Mouse (Mus musculus): ENCODE measurements around the gene Pald1. TPM values are rescaled to one million over a fixed set of nuclear protein-coding genes. Genes with fewer than 3 reads are reported as not detected.

The Pald1 gene
- 25.2 and 27.1 TPM in 2 replicates for total RNA-seq (2014; rRNA removed)
- 16.0 and 16.8 TPM in 2 replicates for polyA plus RNA-seq (2015; fragmentation: Nextera tagmentation; extraction: Ambion mirVana)

DNA sequence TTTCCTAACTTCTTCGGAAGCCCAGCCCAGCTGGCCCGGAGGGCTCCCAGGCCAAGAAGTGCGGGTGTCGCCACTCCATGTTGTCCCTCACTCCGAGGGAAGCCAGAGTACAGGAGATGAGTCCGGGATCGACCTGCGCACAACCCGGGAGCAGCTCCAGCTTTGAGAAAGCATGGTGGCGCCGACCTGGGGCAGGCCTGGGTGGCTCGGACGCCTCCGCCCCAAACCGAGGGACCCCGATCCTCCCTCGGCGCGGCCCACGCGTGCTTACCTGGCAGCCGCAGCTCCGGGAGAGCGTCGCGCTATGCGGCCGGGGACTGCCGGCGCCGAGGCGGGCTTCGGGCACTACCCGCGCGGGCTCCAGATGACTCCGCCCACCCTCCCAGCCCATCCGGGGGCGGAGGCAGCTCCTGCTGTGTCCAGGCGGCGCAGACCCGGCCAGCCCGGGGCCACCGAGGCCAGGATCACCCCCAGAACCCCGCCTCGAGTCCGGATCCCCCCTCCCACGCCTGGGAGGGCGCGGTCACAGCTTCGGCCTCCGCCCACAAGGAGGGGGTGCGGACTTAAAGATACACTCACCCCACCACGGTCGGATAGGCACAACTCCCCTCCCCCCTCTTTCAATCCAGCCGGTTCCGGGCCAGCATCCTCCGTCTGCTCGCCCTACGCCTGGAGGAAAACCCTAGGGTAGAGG, at the start of gene Pald1:
Gene Pald1 (minus strand): TSS at position 510 of the 694 bp plus-strand sequence.
- Histone ChIP-seq H3K4me1 (ENCODE audit: insufficient read depth, low read length) (peaks cover 5% of the 10 kb centered on the region), H3K9ac (replicated peaks; ENCODE audit: low read length, poor library complexity, severe bottlenecking) (peak within 1 kb of the TSS; percentile 65), H3K4me2 (ENCODE audit: low read depth, low read length, poor library complexity, severe bottlenecking) (peak within 1 kb of the TSS; percentile 91), H3K27ac (ENCODE audit: low read depth, low read length) (peak within 1 kb of the TSS; percentile 43), H3K27me3 (ENCODE audit: insufficient read depth, low read length) (no peaks in the 10 kb centered on the region), H3K36me3 (ENCODE audit: insufficient read depth, low read length) (no peaks in the 10 kb centered on the region), H3K4me3 (ENCODE audit: low read depth, low read length) (peak within 1 kb of the TSS; percentile 60), H3K9me3 (ENCODE audit: low read length) (no peaks in the 10 kb centered on the region)
- under 1% methylated on average over 56 of the region's 60 CpGs for WGBS
- peak; percentile 82 for DNase-seq (ENCODE audit: low spot score)
- ATAC-seq (ENCODE audit: low FRiP score): peak; percentile 84
- TF ChIP-seq CTCF (IDR thresholded peaks at IDR 0.05): no peak

DNA sequence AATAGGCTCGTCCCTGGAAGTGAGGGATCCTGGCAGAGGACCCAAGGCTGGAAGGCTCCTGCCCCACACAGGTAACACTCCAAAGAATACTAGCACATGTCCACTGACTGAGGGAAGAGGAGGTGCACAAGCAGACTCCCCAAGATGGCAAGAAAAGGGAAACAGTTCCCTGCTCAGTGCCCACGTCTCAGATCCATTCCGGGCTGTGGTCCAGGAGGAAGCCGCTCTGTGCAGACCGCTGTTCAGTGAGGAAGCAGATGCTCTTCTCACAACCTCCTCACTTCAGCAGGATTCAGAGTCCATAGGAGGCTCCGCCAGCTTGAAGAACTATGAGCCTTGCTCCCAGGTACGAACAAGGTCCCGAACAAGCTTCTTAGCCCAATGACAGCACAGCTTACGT, 48.0 kb upstream of the Pald1 start:
- Histone ChIP-seq H3K4me1 (ENCODE audit: insufficient read depth, low read length) (no peaks in the 10 kb centered on the region), H3K36me3 (ENCODE audit: insufficient read depth, low read length) (peaks cover 38% of the 10 kb centered on the region), H3K9me3 (ENCODE audit: low read length) (no peaks in the 10 kb centered on the region), H3K27ac (ENCODE audit: low read depth, low read length) (no peak overlapping the region), H3K4me3 (ENCODE audit: low read depth, low read length) (no peak overlapping the region), H3K4me2 (ENCODE audit: low read depth, low read length, poor library complexity, severe bottlenecking) (no peak overlapping the region), H3K27me3 (ENCODE audit: insufficient read depth, low read length) (no peaks in the 10 kb centered on the region), H3K9ac (replicated peaks; ENCODE audit: low read length, poor library complexity, severe bottlenecking) (no peak overlapping the region)
- no peak for ATAC-seq (ENCODE audit: low FRiP score)
- TF ChIP-seq CTCF (IDR thresholded peaks at IDR 0.05): no peak
- WGBS: 90% methylated on average over 9 of the region's 9 CpGs
- no peak for DNase-seq (ENCODE audit: low spot score)

DNA sequence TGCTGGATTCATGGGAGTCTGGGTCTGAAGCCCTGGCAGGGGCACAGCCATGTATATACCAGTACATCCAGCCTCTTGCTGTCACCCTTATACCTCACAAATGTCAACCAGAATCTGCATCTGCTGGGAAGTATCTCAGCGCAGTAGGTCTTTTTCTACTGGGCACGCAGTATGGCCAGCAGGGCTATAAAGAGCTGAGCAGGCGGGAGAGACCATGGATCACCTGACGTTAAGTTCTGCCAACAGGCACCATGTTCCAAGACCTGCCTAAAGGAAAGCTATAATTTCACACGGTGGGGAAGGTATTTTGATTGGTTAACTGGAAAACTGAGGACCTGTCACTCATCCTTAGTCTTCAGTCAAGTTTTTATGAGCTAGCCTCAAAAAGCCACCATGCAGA, 45.7 kb upstream of the Pald1 start:
- WGBS: 91% methylated on average over 5 of the region's 5 CpGs
- TF ChIP-seq CTCF (IDR thresholded peaks at IDR 0.05): no peak
- no peak overlapping the region for H3K4me3 ChIP-seq (ENCODE audit: low read depth, low read length)
- no peak for ATAC-seq (ENCODE audit: low FRiP score)
- no peak overlapping the region for H3K27ac ChIP-seq (ENCODE audit: low read depth, low read length)
- peaks cover 6% of the 10 kb centered on the region; the same call in 1 of the 2 replicates for H3K4me1 ChIP-seq (ENCODE audit: insufficient read depth, low read length)
- H3K9ac ChIP-seq (replicated peaks; ENCODE audit: low read length, poor library complexity, severe bottlenecking): no peak overlapping the region
- no peak for DNase-seq (ENCODE audit: low spot score)
- H3K36me3 ChIP-seq (ENCODE audit: insufficient read depth, low read length): peaks cover 29% of the 10 kb centered on the region
- no peaks in the 10 kb centered on the region for H3K27me3 ChIP-seq (ENCODE audit: insufficient read depth, low read length)
- no peak overlapping the region for H3K4me2 ChIP-seq (ENCODE audit: low read depth, low read length, poor library complexity, severe bottlenecking)
- H3K9me3 ChIP-seq (ENCODE audit: low read length): no peaks in the 10 kb centered on the region

DNA sequence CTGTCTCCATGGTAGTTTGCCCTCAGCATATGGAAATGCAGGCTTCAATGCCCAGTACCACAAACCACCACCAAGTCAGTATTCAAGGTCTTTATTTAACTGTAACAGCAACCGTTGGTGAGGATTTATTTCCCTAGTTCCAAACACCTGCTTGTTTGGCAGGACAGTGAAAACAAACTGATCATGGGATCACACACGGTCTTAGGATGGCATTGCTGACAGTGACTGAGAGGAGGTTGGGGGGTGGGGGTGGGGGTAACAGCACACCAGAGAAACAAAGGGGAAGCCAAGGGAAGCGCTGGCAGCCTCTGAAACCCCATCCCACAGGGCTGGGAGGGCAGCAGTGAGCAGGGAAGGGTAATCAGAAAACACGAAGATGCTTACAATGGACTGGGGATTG, 45.1 kb upstream of the Pald1 start:
- H3K4me3 ChIP-seq (ENCODE audit: low read depth, low read length): no peak overlapping the region
- peaks cover 25% of the 10 kb centered on the region for H3K36me3 ChIP-seq (ENCODE audit: insufficient read depth, low read length)
- peaks cover 6% of the 10 kb centered on the region; the same call in 1 of the 2 replicates for H3K4me1 ChIP-seq (ENCODE audit: insufficient read depth, low read length)
- no peak overlapping the region for H3K27ac ChIP-seq (ENCODE audit: low read depth, low read length)
- 55% methylated on average over 4 of the region's 4 CpGs for WGBS
- DNase-seq (ENCODE audit: low spot score): no peak
- ATAC-seq (ENCODE audit: low FRiP score): no peak
- H3K4me2 ChIP-seq (ENCODE audit: low read depth, low read length, poor library complexity, severe bottlenecking): no peak overlapping the region
- H3K27me3 ChIP-seq (ENCODE audit: insufficient read depth, low read length): no peaks in the 10 kb centered on the region
- no peak for TF ChIP-seq CTCF (IDR thresholded peaks at IDR 0.05)
- H3K9me3 ChIP-seq (ENCODE audit: low read length): no peaks in the 10 kb centered on the region
- no peak overlapping the region for H3K9ac ChIP-seq (replicated peaks; ENCODE audit: low read length, poor library complexity, severe bottlenecking)

DNA sequence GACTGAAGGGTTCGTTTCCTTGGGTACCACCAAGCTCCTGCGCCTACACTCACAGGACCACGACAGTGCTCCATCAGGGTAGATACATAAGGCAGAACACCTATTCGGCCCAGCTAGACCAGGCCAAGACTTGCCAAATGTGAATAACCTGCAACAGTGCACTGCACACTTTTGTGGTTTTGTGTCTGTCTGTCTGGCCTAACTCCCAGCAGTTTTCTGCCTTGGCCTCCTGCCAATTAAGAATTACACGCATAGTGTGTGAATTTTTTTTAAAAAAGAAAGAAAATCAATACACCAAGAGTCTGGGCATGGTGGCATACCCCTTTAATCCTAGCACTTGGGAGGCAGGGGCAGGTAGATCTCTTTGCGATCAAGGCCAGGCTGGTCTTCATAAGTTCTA, 44.6 kb upstream of the Pald1 start:
- ATAC-seq (ENCODE audit: low FRiP score): no peak
- Histone ChIP-seq H3K4me3 (ENCODE audit: low read depth, low read length) (no peak overlapping the region), H3K9ac (replicated peaks; ENCODE audit: low read length, poor library complexity, severe bottlenecking) (no peak overlapping the region), H3K4me1 (ENCODE audit: insufficient read depth, low read length) (peaks cover 6% of the 10 kb centered on the region; the same call in 1 of the 2 replicates), H3K9me3 (ENCODE audit: low read length) (no peaks in the 10 kb centered on the region), H3K4me2 (ENCODE audit: low read depth, low read length, poor library complexity, severe bottlenecking) (no peak overlapping the region), H3K36me3 (ENCODE audit: insufficient read depth, low read length) (peaks cover 20% of the 10 kb centered on the region), H3K27ac (ENCODE audit: low read depth, low read length) (no peak overlapping the region), H3K27me3 (ENCODE audit: insufficient read depth, low read length) (no peaks in the 10 kb centered on the region)
- DNase-seq (ENCODE audit: low spot score): no peak
- 87% methylated on average over 6 of the region's 6 CpGs for WGBS
- no peak for TF ChIP-seq CTCF (IDR thresholded peaks at IDR 0.05)

DNA sequence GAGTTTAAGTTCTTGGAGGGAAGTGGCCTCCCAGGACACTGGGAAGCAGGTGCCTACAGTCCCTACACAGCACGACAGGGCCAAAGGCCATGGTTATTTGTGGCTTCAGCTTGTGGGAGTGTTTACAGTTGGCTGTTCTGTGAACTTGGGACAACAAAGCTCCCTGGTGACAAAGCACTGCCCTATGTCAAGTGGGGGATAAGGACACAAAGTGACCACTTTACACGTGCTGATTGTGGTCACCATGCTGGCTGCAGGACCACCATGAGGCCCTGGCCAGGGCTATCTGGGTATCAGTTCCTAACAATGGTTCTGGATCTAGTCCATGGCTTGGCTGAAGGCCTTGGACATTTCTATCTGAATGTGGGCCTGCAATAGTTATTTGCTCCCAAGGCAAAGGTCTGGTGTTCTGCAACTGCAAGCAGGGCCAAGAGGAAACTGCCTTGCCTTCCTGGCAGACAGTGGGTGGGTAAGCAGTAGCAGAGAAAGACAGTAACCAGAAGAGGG, 43.0 kb upstream of the Pald1 start:
- Histone ChIP-seq H3K9ac (replicated peaks; ENCODE audit: low read length, poor library complexity, severe bottlenecking) (no peak overlapping the region), H3K4me2 (ENCODE audit: low read depth, low read length, poor library complexity, severe bottlenecking) (no peak overlapping the region), H3K27ac (ENCODE audit: low read depth, low read length) (no peak overlapping the region), H3K4me1 (ENCODE audit: insufficient read depth, low read length) (peaks cover 6% of the 10 kb centered on the region; the same call in 1 of the 2 replicates), H3K9me3 (ENCODE audit: low read length) (no peaks in the 10 kb centered on the region), H3K36me3 (ENCODE audit: insufficient read depth, low read length) (peaks cover 13% of the 10 kb centered on the region), H3K4me3 (ENCODE audit: low read depth, low read length) (no peak overlapping the region), H3K27me3 (ENCODE audit: insufficient read depth, low read length) (no peaks in the 10 kb centered on the region)
- whole genome bisulfite sequencing: 56% methylated on average over 2 of the region's 2 CpGs
- no peak for TF ChIP-seq CTCF (IDR thresholded peaks at IDR 0.05)
- ATAC-seq (ENCODE audit: low FRiP score) (no peak), DNase-seq (ENCODE audit: low spot score) (no peak)
